ENCODE assay signal across 18 mouse cellular contexts in genomic region chr13:58945781-58946180, GRCm38 (mm10).
A peak's percentile ranks its signal among the peaks of the same experiment; 100 is the strongest.
DNase-seq lines count a peak whose midpoint lies in the region; ATAC-seq and TF ChIP-seq lines count a peak whose summit lies in the region.
"Had no signal": no experiment of that assay in that cellular context is flagged by ENCODE, and none has a peak within 500 bp of the region (broad histone marks: within the 10 kb centered on the region; RNA-seq: fewer than 3 reads in every experiment).

No protein-coding gene starts in this region.

- peak; percentile 31 for DNase-seq in left cerebral cortex, postnatal 4 days
- no peak for DNase-seq in left cerebral cortex, adult 9 months (ENCODE audit: low spot score in 2 of 2)
- peak; percentile 79 for DNase-seq in cerebellum, adult 11-12 months
- peak; percentile 79 for DNase-seq in cerebellum, adult 9-11 months
- no peak for DNase-seq in hindbrain, postnatal 0 days (ENCODE audit: low spot score)
- no peak for DNase-seq in heart, adult 11 months
- DNase-seq: adrenal gland, postnatal 14 days; gastrocnemius, adult 2 months; heart, postnatal 36 days; kidney, postnatal 10 days; liver; lung, adult 2 months had no signal

- 38% methylated on average over 6 of the region's 6 CpGs for WGBS in hindbrain, postnatal 0 days
- WGBS in heart, embryonic 11.5 days (ENCODE audit: insufficient replicate concordance): 77% methylated on average over 6 of the region's 6 CpGs

- no peak for ATAC-seq in hindbrain, postnatal 0 days
- ATAC-seq in heart, embryonic 11.5 days (replicated peaks; ENCODE audit: insufficient number of reproducible peaks, low FRiP score, low TSS enrichment): no peak
- ATAC-seq: CD4-positive, CD25-positive, alpha-beta regulatory T cell, adult 4 months; intestine, postnatal 0 days had no signal

- TF ChIP-seq CTCF in hindbrain, postnatal 0 days (IDR thresholded peaks at IDR 0.05; ENCODE audit: low read depth): no peak

- no peaks in the 10 kb centered on the region; the same call in 1 of the 2 replicates for H3K36me3 ChIP-seq in hindbrain, postnatal 0 days (ENCODE audit: insufficient read depth, low read length)
- H3K36me3 ChIP-seq in heart, embryonic 11.5 days (ENCODE audit: control insufficient read depth, insufficient read depth, low read length): no peaks in the 10 kb centered on the region
- H3K36me3 ChIP-seq: embryonic facial prominence, embryonic 12.5 days; heart, embryonic 12.5 days had no signal

- H3K4me1 ChIP-seq in hindbrain, postnatal 0 days (ENCODE audit: insufficient read depth, low read length): peaks cover 9% of the 10 kb centered on the region
- H3K4me1 ChIP-seq in heart, embryonic 11.5 days (ENCODE audit: control insufficient read depth, insufficient read depth, low read length): 0 out of 2 replicates have a peak, but pooled peaks cover 2% of the 10 kb centered on the region
- H3K4me1 ChIP-seq: embryonic facial prominence, embryonic 12.5 days had no signal

- H3K4me3 ChIP-seq in hindbrain, postnatal 0 days (ENCODE audit: low read length): no peak overlapping the region
- no peak overlapping the region for H3K4me3 ChIP-seq in heart, embryonic 11.5 days (ENCODE audit: low read depth, low read length)
- H3K4me3 ChIP-seq: embryonic facial prominence, embryonic 12.5 days; gastrocnemius, adult 2 months; heart, embryonic 12.5 days had no signal

- peak overlapping the region; percentile 22; the same call in 1 of the 2 replicates for H3K27ac ChIP-seq in hindbrain, postnatal 0 days
- no peak overlapping the region for H3K27ac ChIP-seq in heart, embryonic 11.5 days (ENCODE audit: low read depth, low read length)
- H3K27ac ChIP-seq: embryonic facial prominence, embryonic 12.5 days; gastrocnemius, adult 2 months; macrophage had no signal

- no peaks in the 10 kb centered on the region for H3K27me3 ChIP-seq in hindbrain, postnatal 0 days (ENCODE audit: insufficient read depth, low read length)
- no peaks in the 10 kb centered on the region; the same call in none of the 2 replicates for H3K27me3 ChIP-seq in heart, embryonic 11.5 days (ENCODE audit: control insufficient read depth, insufficient read depth, low read length)
- H3K27me3 ChIP-seq: embryonic facial prominence, embryonic 12.5 days had no signal

- intact Hi-C loops in left cerebral cortex, postnatal 4 days (cut with DNase I): no loop called here

- no peak overlapping the region for H3K4me2 ChIP-seq in hindbrain, postnatal 0 days (ENCODE audit: low read depth, low read length)
- H3K4me2 ChIP-seq in heart, embryonic 11.5 days: no peak overlapping the region
- H3K4me2 ChIP-seq: embryonic facial prominence, embryonic 12.5 days; heart, embryonic 12.5 days had no signal

- H3K9ac ChIP-seq in hindbrain, postnatal 0 days (replicated peaks; ENCODE audit: low read length): no peak overlapping the region
- no peak overlapping the region for H3K9ac ChIP-seq in heart, embryonic 11.5 days (ENCODE audit: low read depth, low read length)
- H3K9ac ChIP-seq: embryonic facial prominence, embryonic 12.5 days; heart, embryonic 12.5 days had no signal

- no peaks in the 10 kb centered on the region for H3K9me3 ChIP-seq in hindbrain, postnatal 0 days (ENCODE audit: low read length)
- no peaks in the 10 kb centered on the region for H3K9me3 ChIP-seq in heart, embryonic 11.5 days (replicated peaks; ENCODE audit: control insufficient read depth, low read length)
- H3K9me3 ChIP-seq: embryonic facial prominence, embryonic 12.5 days; heart, embryonic 12.5 days had no signal

Comparison
In these comparisons a context has a peak if more than half of its experiments do, and no peak if none do; other contexts are left out.
1. DNase-seq: peak in left cerebral cortex, postnatal 4 days (single experiment), cerebellum, adult 11-12 months (single experiment) and cerebellum, adult 9-11 months (single experiment); none in left cerebral cortex, adult 9 months (0 of 2), hindbrain, postnatal 0 days (single experiment) and heart, adult 11 months (single experiment).